Mouse (Mus musculus): ENCODE data around the gene Ascc2. TPM values are rescaled to one million over a fixed set of nuclear protein-coding genes. Genes with fewer than 3 reads are reported as not detected.
"Not testable (repeated sequence)": the region's sequence is repeated elsewhere in the genome, so short reads cannot be mapped to it uniquely, and the experiment has no call there.

The Ascc2 gene
- polyA plus RNA-seq, 1 experiment from 2014 or later = 17.1 TPM

- Histone ChIP-seq H3K36me3 (ENCODE audit: control insufficient read depth, insufficient read depth, low read length) (peaks cover 39% of the 10 kb centered on the region), H3K9me3 (replicated peaks; ENCODE audit: control insufficient read depth, low read length) (no peaks in the 10 kb centered on the region), H3K4me3 (ENCODE audit: low read depth, low read length) (no peak overlapping the region), H3K9ac (ENCODE audit: low read length) (no peak overlapping the region), H3K27ac (ENCODE audit: low read depth, low read length) (no peak overlapping the region), H3K27me3 (replicated peaks; ENCODE audit: control insufficient read depth, insufficient read depth, low read length) (no peaks in the 10 kb centered on the region), H3K4me2 (ENCODE audit: low read length) (no peak overlapping the region), H3K4me1 (ENCODE audit: control insufficient read depth, insufficient read depth, low read length) (0 out of 2 replicates have a peak, but pooled peaks cover 3% of the 10 kb centered on the region)
- WGBS = 49% methylated on average over 5 of the region's 5 CpGs
- no peak for ATAC-seq
- DNase-seq (ENCODE audit: low spot score) = no peak
Observed at GRCm38 (mm10) chr11:4643722-4644121, 6.2 kb downstream of the Ascc2 start.

GRCm38 (mm10) chr11:4645180-4645579 lies 7.6 kb downstream of the Ascc2 start:
- not testable (repeated sequence) for ATAC-seq; H3K9ac ChIP-seq (ENCODE audit: low read length); H3K4me2 ChIP-seq (ENCODE audit: low read length); H3K9me3 ChIP-seq (replicated peaks; ENCODE audit: control insufficient read depth, low read length); H3K4me3 ChIP-seq (ENCODE audit: low read depth, low read length); H3K4me1 ChIP-seq (ENCODE audit: control insufficient read depth, insufficient read depth, low read length); H3K27ac ChIP-seq (ENCODE audit: low read depth, low read length); H3K27me3 ChIP-seq (replicated peaks; ENCODE audit: control insufficient read depth, insufficient read depth, low read length); DNase-seq (ENCODE audit: low spot score)
- WGBS = 93% methylated on average over 4 of the region's 6 CpGs
- H3K36me3 ChIP-seq (ENCODE audit: control insufficient read depth, insufficient read depth, low read length) = peaks cover 50% of the 10 kb centered on the region

- Histone ChIP-seq H3K27me3 (replicated peaks; ENCODE audit: control insufficient read depth, insufficient read depth, low read length) (no peaks in the 10 kb centered on the region), H3K4me1 (ENCODE audit: control insufficient read depth, insufficient read depth, low read length) (no peaks in the 10 kb centered on the region), H3K9me3 (replicated peaks; ENCODE audit: control insufficient read depth, low read length) (no peaks in the 10 kb centered on the region), H3K4me3 (ENCODE audit: low read depth, low read length) (no peak overlapping the region), H3K36me3 (ENCODE audit: control insufficient read depth, insufficient read depth, low read length) (peaks cover 55% of the 10 kb centered on the region), H3K4me2 (ENCODE audit: low read length) (no peak overlapping the region), H3K27ac (ENCODE audit: low read depth, low read length) (no peak overlapping the region), H3K9ac (ENCODE audit: low read length) (no peak overlapping the region)
- DNase-seq (ENCODE audit: low spot score) (no peak), ATAC-seq (no peak)
- WGBS = 92% methylated on average over 9 of the region's 9 CpGs
Observed at GRCm38 (mm10) chr11:4646409-4646808, 8.9 kb downstream of the Ascc2 start.

GRCm38 (mm10) chr11:4659818-4660217 lies 22.3 kb downstream of the Ascc2 start:
- Histone ChIP-seq H3K4me3 (ENCODE audit: low read depth, low read length) (no peak overlapping the region), H3K27me3 (replicated peaks; ENCODE audit: control insufficient read depth, insufficient read depth, low read length) (no peaks in the 10 kb centered on the region), H3K27ac (ENCODE audit: low read depth, low read length) (no peak overlapping the region), H3K4me1 (ENCODE audit: control insufficient read depth, insufficient read depth, low read length) (no peaks in the 10 kb centered on the region), H3K4me2 (ENCODE audit: low read length) (no peak overlapping the region), H3K9ac (ENCODE audit: low read length) (no peak overlapping the region), H3K9me3 (replicated peaks; ENCODE audit: control insufficient read depth, low read length) (no peaks in the 10 kb centered on the region), H3K36me3 (ENCODE audit: control insufficient read depth, insufficient read depth, low read length) (peaks cover 53% of the 10 kb centered on the region)
- ATAC-seq (no peak), DNase-seq (ENCODE audit: low spot score) (no peak)
- WGBS = 91% methylated on average over 1 of the region's 1 CpGs

- no peaks in the 10 kb centered on the region for H3K9me3 ChIP-seq (replicated peaks; ENCODE audit: control insufficient read depth, low read length)
- ATAC-seq (no peak), DNase-seq (ENCODE audit: low spot score) (no peak)
- WGBS = 87% methylated on average over 7 of the region's 7 CpGs
- peaks cover 48% of the 10 kb centered on the region for H3K36me3 ChIP-seq (ENCODE audit: control insufficient read depth, insufficient read depth, low read length)
- no peak overlapping the region for H3K4me3 ChIP-seq (ENCODE audit: low read depth, low read length)
- H3K27me3 ChIP-seq (replicated peaks; ENCODE audit: control insufficient read depth, insufficient read depth, low read length) = no peaks in the 10 kb centered on the region
- no peak overlapping the region for H3K4me2 ChIP-seq (ENCODE audit: low read length)
- no peak overlapping the region for H3K9ac ChIP-seq (ENCODE audit: low read length)
- H3K27ac ChIP-seq (ENCODE audit: low read depth, low read length) = no peak overlapping the region
- H3K4me1 ChIP-seq (ENCODE audit: control insufficient read depth, insufficient read depth, low read length) = no peaks in the 10 kb centered on the region
Observed at GRCm38 (mm10) chr11:4660309-4661025, 22.9 kb downstream of the Ascc2 start.

- 87% methylated on average over 4 of the region's 4 CpGs for WGBS
- no peak for DNase-seq (ENCODE audit: low spot score)
- Histone ChIP-seq H3K4me1 (ENCODE audit: control insufficient read depth, insufficient read depth, low read length) (no peaks in the 10 kb centered on the region), H3K36me3 (ENCODE audit: control insufficient read depth, insufficient read depth, low read length) (peaks cover 46% of the 10 kb centered on the region), H3K27ac (ENCODE audit: low read depth, low read length) (no peak overlapping the region), H3K9me3 (replicated peaks; ENCODE audit: control insufficient read depth, low read length) (no peaks in the 10 kb centered on the region), H3K9ac (ENCODE audit: low read length) (no peak overlapping the region), H3K4me3 (ENCODE audit: low read depth, low read length) (no peak overlapping the region), H3K4me2 (ENCODE audit: low read length) (no peak overlapping the region), H3K27me3 (replicated peaks; ENCODE audit: control insufficient read depth, insufficient read depth, low read length) (no peaks in the 10 kb centered on the region)
- ATAC-seq = no peak
Observed at GRCm38 (mm10) chr11:4661324-4661723, 23.8 kb downstream of the Ascc2 start.

- 73% methylated on average over 10 of the region's 10 CpGs for WGBS
- H3K4me3 ChIP-seq (ENCODE audit: low read depth, low read length) = no peak overlapping the region
- H3K36me3 ChIP-seq (ENCODE audit: control insufficient read depth, insufficient read depth, low read length) = peaks cover 46% of the 10 kb centered on the region
- H3K4me1 ChIP-seq (ENCODE audit: control insufficient read depth, insufficient read depth, low read length) = no peaks in the 10 kb centered on the region
- no peaks in the 10 kb centered on the region for H3K9me3 ChIP-seq (replicated peaks; ENCODE audit: control insufficient read depth, low read length)
- no peaks in the 10 kb centered on the region for H3K27me3 ChIP-seq (replicated peaks; ENCODE audit: control insufficient read depth, insufficient read depth, low read length)
- H3K9ac ChIP-seq (ENCODE audit: low read length) = no peak overlapping the region
- H3K4me2 ChIP-seq (ENCODE audit: low read length) = no peak overlapping the region
- DNase-seq (ENCODE audit: low spot score) (peak; percentile 49), ATAC-seq (no peak)
- no peak overlapping the region for H3K27ac ChIP-seq (ENCODE audit: low read depth, low read length)
Observed at GRCm38 (mm10) chr11:4661871-4662495, 24.4 kb downstream of the Ascc2 start.

- no peak overlapping the region for H3K27ac ChIP-seq (ENCODE audit: low read depth, low read length)
Observed at GRCm38 (mm10) chr11:4662496-4662878, 24.9 kb downstream of the Ascc2 start.

GRCm38 (mm10) chr11:4671736-4672135 lies 34.2 kb downstream of the Ascc2 start:
- Histone ChIP-seq H3K9ac (ENCODE audit: low read length) (no peak overlapping the region), H3K4me3 (ENCODE audit: low read depth, low read length) (no peak overlapping the region), H3K27me3 (replicated peaks; ENCODE audit: control insufficient read depth, insufficient read depth, low read length) (no peaks in the 10 kb centered on the region), H3K4me1 (ENCODE audit: control insufficient read depth, insufficient read depth, low read length) (no peaks in the 10 kb centered on the region), H3K36me3 (ENCODE audit: control insufficient read depth, insufficient read depth, low read length) (peaks cover 45% of the 10 kb centered on the region), H3K27ac (ENCODE audit: low read depth, low read length) (no peak overlapping the region), H3K9me3 (replicated peaks; ENCODE audit: control insufficient read depth, low read length) (no peaks in the 10 kb centered on the region), H3K4me2 (ENCODE audit: low read length) (no peak overlapping the region)
- 92% methylated on average over 4 of the region's 4 CpGs for WGBS
- no peak for ATAC-seq
- DNase-seq (ENCODE audit: low spot score) = no peak

More at GRCm38 (mm10) chr11:4662496-4662878, 24.9 kb downstream of the Ascc2 start:
- 91% methylated on average over 11 of the region's 11 CpGs for WGBS
- H3K9ac ChIP-seq (ENCODE audit: low read length) = no peak overlapping the region
- peaks cover 41% of the 10 kb centered on the region for H3K36me3 ChIP-seq (ENCODE audit: control insufficient read depth, insufficient read depth, low read length)
- DNase-seq (ENCODE audit: low spot score) = no peak
- no peaks in the 10 kb centered on the region for H3K27me3 ChIP-seq (replicated peaks; ENCODE audit: control insufficient read depth, insufficient read depth, low read length)
- H3K4me1 ChIP-seq (ENCODE audit: control insufficient read depth, insufficient read depth, low read length) = no peaks in the 10 kb centered on the region
- no peak overlapping the region for H3K4me2 ChIP-seq (ENCODE audit: low read length)
- no peaks in the 10 kb centered on the region for H3K9me3 ChIP-seq (replicated peaks; ENCODE audit: control insufficient read depth, low read length)
- H3K4me3 ChIP-seq (ENCODE audit: low read depth, low read length) = no peak overlapping the region
- ATAC-seq = no peak

Data from forebrain, embryonic 14.5 days (tissue).